Mouse (Mus musculus) right cerebral cortex, postnatal 10 days (tissue): Measurements from ENCODE around the gene Col5a1.

Experiments
- DNase-seq, 2 experiments: peaks; one replicate each; pipeline ENCODE4 v3.0.0; 2021; ENCODE audit warnings: low spot score in 2 of 2

Gene Col5a1

GRCm38 (mm10) chr2:27885456-27886147 is 623 bp upstream of the Col5a1 start:
- peak; percentile 62 to 65 for DNase-seq

- DNase-seq, result peak in 1 of 2 experiments; percentile 53
Observed at GRCm38 (mm10) chr2:27886608-27887460, 609 bp downstream of the Col5a1 start.

- no peak for DNase-seq
Observed at GRCm38 (mm10) chr2:27887461-27888264, 1.4 kb downstream of the Col5a1 start.

GRCm38 (mm10) chr2:27888603-27889545 is 2.6 kb downstream of the Col5a1 start:
- DNase-seq, result no peak

- DNase-seq, result no peak
Observed at GRCm38 (mm10) chr2:27891922-27892541, 5.8 kb downstream of the Col5a1 start.

GRCm38 (mm10) chr2:27893015-27893414 is 6.8 kb downstream of the Col5a1 start:
- no peak for DNase-seq

- DNase-seq, result no peak
Observed at GRCm38 (mm10) chr2:27894986-27895385, 8.8 kb downstream of the Col5a1 start.

GRCm38 (mm10) chr2:27895648-27896047 is 9.4 kb downstream of the Col5a1 start:
- DNase-seq, result no peak

- DNase-seq, result no peak
Observed at GRCm38 (mm10) chr2:27897161-27897560, 10.9 kb downstream of the Col5a1 start.

GRCm38 (mm10) chr2:27899894-27900293 is 13.7 kb downstream of the Col5a1 start:
- DNase-seq, result no peak

- DNase-seq, result no peak
Observed at GRCm38 (mm10) chr2:27901076-27901475, 14.9 kb downstream of the Col5a1 start.

- DNase-seq, result no peak
Observed at GRCm38 (mm10) chr2:27901525-27902245, 15.5 kb downstream of the Col5a1 start.

- DNase-seq, result no peak
Observed at GRCm38 (mm10) chr2:27902318-27902717, 16.1 kb downstream of the Col5a1 start.

GRCm38 (mm10) chr2:27905411-27905810 is 19.2 kb downstream of the Col5a1 start:
- DNase-seq, result no peak

GRCm38 (mm10) chr2:27910501-27910900 is 24.3 kb downstream of the Col5a1 start:
- no peak for DNase-seq

GRCm38 (mm10) chr2:27912546-27913275 is 26.5 kb downstream of the Col5a1 start:
- DNase-seq, result no peak

- no peak for DNase-seq
Observed at GRCm38 (mm10) chr2:27915726-27916125, 29.5 kb downstream of the Col5a1 start.

GRCm38 (mm10) chr2:27916316-27916715 is 30.1 kb downstream of the Col5a1 start:
- DNase-seq, result no peak

- DNase-seq, result no peak
Observed at GRCm38 (mm10) chr2:27917177-27917576, 31.0 kb downstream of the Col5a1 start.
